Mouse (Mus musculus) heart, postnatal 0 days (tissue): ENCODE data around the gene Phyhd1.

Experiments
- CTCF ChIP-seq: IDR thresholded peaks from 2 replicates; pipeline ENCODE4 v1.5.1; 2016; ENCODE audit warnings: antibody characterized with exemption, control low read depth, low read depth
- EP300 ChIP-seq: IDR thresholded peaks from 2 replicates; pipeline ENCODE4 v1.6.1; 2016; ENCODE audit warnings: antibody characterized with exemption, low read depth

DNA sequence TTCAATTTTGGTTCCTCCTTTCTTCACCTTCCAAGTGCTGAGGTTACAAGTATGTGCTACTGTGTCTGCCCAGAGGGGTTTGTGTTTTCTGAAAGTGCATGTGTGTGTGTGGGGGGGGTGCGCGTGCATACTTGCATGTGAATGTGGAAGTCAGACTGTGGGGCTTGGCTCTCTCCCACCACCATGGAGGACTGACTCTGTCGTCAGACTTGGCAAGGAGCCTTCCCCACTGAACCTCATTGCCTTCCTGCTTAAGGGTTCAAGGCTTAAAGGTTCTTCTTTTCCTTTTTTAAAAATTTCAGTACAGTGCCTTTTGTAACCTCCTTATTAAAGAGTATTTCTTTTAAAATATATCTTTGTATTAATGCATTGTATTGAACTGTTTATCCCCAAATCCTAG is 62.8 kb downstream of the Phyhd1 start:
- TF ChIP-seq EP300 (no peak), CTCF (no peak)
